8 mouse cellular contexts compared by ENCODE assay signal in the genomic region with DNA sequence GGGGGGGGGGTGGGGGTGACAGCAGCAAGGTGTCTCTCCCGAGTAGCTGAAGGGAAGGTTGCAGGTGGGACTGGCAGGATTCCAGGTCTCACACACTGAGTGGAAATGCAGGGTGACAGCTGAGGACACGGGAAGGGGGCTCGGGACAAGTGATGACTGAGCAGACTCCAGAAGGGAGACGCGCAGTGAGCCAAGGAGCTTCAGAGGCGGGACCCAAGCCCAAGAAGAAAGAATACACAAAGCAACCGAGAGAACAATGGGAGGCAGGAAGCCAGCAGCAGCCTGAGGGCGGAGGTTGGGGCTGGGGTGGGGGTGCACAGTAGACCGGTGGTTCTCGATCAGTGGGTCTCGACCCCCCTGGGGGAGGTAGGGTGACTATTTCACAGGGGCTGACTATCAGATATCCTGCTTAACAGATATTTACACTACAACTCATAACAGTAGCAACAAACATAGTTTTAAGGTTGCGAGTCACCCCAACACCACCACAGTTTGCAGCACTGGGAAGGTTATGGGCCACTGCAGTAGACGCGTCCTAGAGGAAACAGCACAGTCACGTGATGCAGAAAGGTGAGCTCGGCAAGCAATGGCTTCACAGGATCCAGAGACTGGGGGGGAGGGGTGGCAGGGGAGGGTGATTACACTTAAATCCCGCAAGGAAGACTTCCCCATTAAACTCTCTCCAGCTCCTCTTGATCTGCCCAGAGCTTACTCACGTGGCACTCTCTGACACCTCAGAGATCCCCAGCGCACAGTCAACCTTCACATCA. TPM values are rescaled to one million over a fixed set of nuclear protein-coding genes. Genes with fewer than 3 reads are reported as not detected.
DNase-seq lines count a peak whose midpoint lies in the region; ATAC-seq and TF ChIP-seq lines count a peak whose summit lies in the region.

No protein-coding gene starts in this region.

- H3K4me1 ChIP-seq in erythroblast, embryonic 14.5 days (ENCODE audit: control insufficient read depth), result peaks cover 76% of the 10 kb centered on the region
- peaks cover 66% of the 10 kb centered on the region for H3K4me1 ChIP-seq in hindbrain, embryonic 13.5 days (replicated peaks)
- H3K4me1 ChIP-seq in lung, postnatal 0 days (ENCODE audit: insufficient read depth, low read depth, low read length), result peaks cover 46% of the 10 kb centered on the region; the same call in 1 of the 2 replicates
- H3K4me1 ChIP-seq in stomach, embryonic 16.5 days (ENCODE audit: control insufficient read depth, insufficient read depth, low read length), result peaks cover 60% of the 10 kb centered on the region

- H3K36me3 ChIP-seq in erythroblast, embryonic 14.5 days (ENCODE audit: control insufficient read depth), result peaks cover 11% of the 10 kb centered on the region
- H3K36me3 ChIP-seq in hindbrain, embryonic 13.5 days, result no peaks in the 10 kb centered on the region
- H3K36me3 ChIP-seq in lung, postnatal 0 days (ENCODE audit: insufficient read depth, low read length), result no peaks in the 10 kb centered on the region
- no peaks in the 10 kb centered on the region for H3K36me3 ChIP-seq in stomach, embryonic 16.5 days (ENCODE audit: control insufficient read depth, insufficient read depth, low read length)

- no peak; the same call in 1 of the 2 replicates for TF ChIP-seq CTCF in lung, postnatal 0 days (IDR thresholded peaks at IDR 0.05)

- H3K27me3 ChIP-seq in erythroblast, embryonic 14.5 days (ENCODE audit: control insufficient read depth), result no peaks in the 10 kb centered on the region
- no peaks in the 10 kb centered on the region for H3K27me3 ChIP-seq in hindbrain, embryonic 13.5 days
- H3K27me3 ChIP-seq in lung, postnatal 0 days (replicated peaks; ENCODE audit: insufficient read depth, low read length), result no peaks in the 10 kb centered on the region
- no peaks in the 10 kb centered on the region for H3K27me3 ChIP-seq in stomach, embryonic 16.5 days (ENCODE audit: control insufficient read depth, insufficient read depth, low read length)

- no peaks in the 10 kb centered on the region for H3K9me3 ChIP-seq in erythroblast, embryonic 14.5 days (ENCODE audit: control insufficient read depth, low read length)
- H3K9me3 ChIP-seq in hindbrain, embryonic 13.5 days, result no peaks in the 10 kb centered on the region
- H3K9me3 ChIP-seq in lung, postnatal 0 days (ENCODE audit: low read length), result no peaks in the 10 kb centered on the region
- H3K9me3 ChIP-seq in stomach, embryonic 16.5 days (replicated peaks; ENCODE audit: control insufficient read depth, low read length), result no peaks in the 10 kb centered on the region

- peak overlapping the region; percentile 27 for H3K4me3 ChIP-seq in erythroblast, embryonic 14.5 days (replicated peaks)
- peak overlapping the region; percentile 30 for H3K4me3 ChIP-seq in hindbrain, embryonic 13.5 days
- 0 out of 2 replicates have a peak overlapping the region, but pooled peaks have one; percentile 14 for H3K4me3 ChIP-seq in lung, postnatal 0 days (ENCODE audit: low read depth, low read length)
- peak overlapping the region; percentile 4 for H3K4me3 ChIP-seq in stomach, embryonic 16.5 days (replicated peaks; ENCODE audit: low read length)

- H3K27ac ChIP-seq in hindbrain, embryonic 13.5 days, result peak overlapping the region; percentile 74
- peak overlapping the region; percentile 78 for H3K27ac ChIP-seq in lung, postnatal 0 days (ENCODE audit: low read length)
- peak overlapping the region; percentile 73 for H3K27ac ChIP-seq in stomach, embryonic 16.5 days (ENCODE audit: low read length)

- peak; percentile 77 for DNase-seq in 3T3-L1 (ENCODE audit: low read depth, low spot score)
- DNase-seq in embryo, embryonic 9.5 days (ENCODE audit: extremely low spot score), result peak; percentile 37
- peak; percentile 85 for DNase-seq in lung, postnatal 0 days (ENCODE audit: low spot score)
- DNase-seq in adrenal gland, postnatal 14 days, result no peak

- 4% methylated on average over 19 of the region's 19 CpGs for WGBS in hindbrain, embryonic 13.5 days
- WGBS in lung, postnatal 0 days, result 7% methylated on average over 19 of the region's 19 CpGs
- 10% methylated on average over 19 of the region's 19 CpGs for WGBS in stomach, embryonic 16.5 days

- no peak for ATAC-seq in erythroblast, adult 5-6 weeks (replicated peaks; ENCODE audit: low FRiP score, poor library complexity, severe bottlenecking)
- ATAC-seq in hindbrain, embryonic 13.5 days (ENCODE audit: low FRiP score), result peak; percentile 60
- peak; percentile 55 for ATAC-seq in lung, postnatal 0 days
- ATAC-seq in stomach, embryonic 16.5 days (ENCODE audit: insufficient read depth, low FRiP score), result peak; percentile 37; the same call in 1 of the 2 replicates

- TF ChIP-seq EP300 in lung, postnatal 0 days (IDR thresholded peaks at IDR 0.05), result no peak

- H3K4me2 ChIP-seq in hindbrain, embryonic 13.5 days, result peak overlapping the region; percentile 56
- H3K4me2 ChIP-seq in lung, postnatal 0 days (replicated peaks; ENCODE audit: low read depth, low read length), result peak overlapping the region; percentile 57
- peak overlapping the region; percentile 58 for H3K4me2 ChIP-seq in stomach, embryonic 16.5 days (ENCODE audit: low read depth, low read length)

- H3K9ac ChIP-seq in hindbrain, embryonic 13.5 days, result peak overlapping the region; percentile 60
- H3K9ac ChIP-seq in lung, postnatal 0 days (replicated peaks; ENCODE audit: low read depth), result no peak overlapping the region
- peak overlapping the region; percentile 13 for H3K9ac ChIP-seq in stomach, embryonic 16.5 days (ENCODE audit: low read length)

RNA-seq across cellular contexts. Expression of gene Uck2, which starts 14.6 kb away (rescaled TPM):
- polyA plus RNA-seq in erythroblast, embryonic 14.5 days (2012), result 7.2 and 7.4 TPM in 2 replicates
- 74.2 and 79.4 TPM in 2 replicates for total RNA-seq in erythroblast, adult 5-6 weeks (2015; ENCODE audit: low replicate concordance)
- total RNA-seq in erythroblast, adult 5-6 weeks (2017; ENCODE audit: low replicate concordance), result 9.5 and 26.7 TPM in 2 replicates
- polyA plus RNA-seq in hindbrain, embryonic 13.5 days (2015; fragmentation: Nextera tagmentation; extraction: Ambion mirVana), result 58.4 and 63.4 TPM in 2 replicates
- polyA plus RNA-seq in lung, postnatal 0 days (2015; fragmentation: Nextera tagmentation; extraction: Ambion mirVana), result 21.6 and 22.9 TPM in 2 replicates
- polyA plus RNA-seq in stomach, embryonic 16.5 days (2015; fragmentation: Nextera tagmentation; extraction: Ambion mirVana), result 65.4 and 70.9 TPM in 2 replicates
- 65.8 and 74.6 TPM in 2 replicates for total RNA-seq in adrenal gland, postnatal 14 days (2021)

RNA-seq across cellular contexts. Expression of gene Tmco1, which starts 37.7 kb away (rescaled TPM):
- polyA plus RNA-seq in erythroblast, embryonic 14.5 days (2012), result 2.5 and 2.8 TPM in 2 replicates
- total RNA-seq in erythroblast, adult 5-6 weeks (2015; ENCODE audit: low replicate concordance), result 44.7 and 70.1 TPM in 2 replicates
- 49.7 and 61.5 TPM in 2 replicates for total RNA-seq in erythroblast, adult 5-6 weeks (2017; ENCODE audit: low replicate concordance)
- polyA plus RNA-seq in hindbrain, embryonic 13.5 days (2015; fragmentation: Nextera tagmentation; extraction: Ambion mirVana), result 72.5 and 73.5 TPM in 2 replicates
- polyA plus RNA-seq in lung, postnatal 0 days (2015; fragmentation: Nextera tagmentation; extraction: Ambion mirVana), result 94.7 and 99.7 TPM in 2 replicates
- polyA plus RNA-seq in stomach, embryonic 16.5 days (2015; fragmentation: Nextera tagmentation; extraction: Ambion mirVana), result 112 TPM in 2 replicates
- 109 and 120 TPM in 2 replicates for total RNA-seq in adrenal gland, postnatal 14 days (2021)

Comparison
In these comparisons a context has a peak if more than half of its experiments do, and no peak if none do; other contexts are left out.
1. RNA of gene Tmco1, which starts 37.7 kb away (polyA plus RNA-seq): 112 TPM in stomach, embryonic 16.5 days, 94.7 to 99.7 TPM in lung, postnatal 0 days and 72.5 to 73.5 TPM in hindbrain, embryonic 13.5 days; 2.5 to 2.8 TPM in erythroblast, embryonic 14.5 days; every median in the first group is over 10 times any median in the second.
2. Peak in every context shown above with its lines, with median percentiles within 50 percentile points of each other: H3K4me3 ChIP-seq, H3K27ac ChIP-seq and H3K4me2 ChIP-seq.